Mouse (Mus musculus) heart, embryonic 16.5 days (tissue): ENCODE measurements at regions not wholly inside any gene's neighbourhood (a gene's known extent, or its start where the extent isn't known, plus 50 kb on each side); places are given as distances from the start of the nearest gene placed in this dataset.

ENCODE experiments used
- ATAC-seq: fragments of 200-750 bp; cut with Nextera tagmentation; replicated peaks from 2 replicates; pipeline ENCODE4 v1.8.0; 2017; ENCODE audit warnings: moderate number of reproducible peaks; ENCODE audit not compliant: insufficient read depth, low FRiP score; ENCODE audit errors: extremely low read depth
- H3K27ac ChIP-seq: fragments of 300-500 bp; sonication (generic); 2 replicates; pipeline ENCODE4 v1.5.1; 2014; ENCODE audit warnings: mild to moderate bottlenecking, low read length, control low read depth, moderate library complexity
- H3K27me3 ChIP-seq: fragments of 300-500 bp; sonication (generic); 2 replicates; pipeline ENCODE4 v1.6.1; 2014; ENCODE audit warnings: low read length, mixed read lengths; ENCODE audit not compliant: control insufficient read depth, insufficient read depth
- H3K36me3 ChIP-seq: fragments of 300-500 bp; sonication (generic); 2 replicates; pipeline ENCODE4 v1.6.1; 2014; ENCODE audit not compliant: control insufficient read depth, insufficient read depth
- H3K4me1 ChIP-seq: fragments of 300-500 bp; sonication (generic); 2 replicates; pipeline ENCODE4 v1.6.1; 2014; ENCODE audit warnings: low read length, mixed read lengths; ENCODE audit not compliant: control insufficient read depth, insufficient read depth
- H3K4me2 ChIP-seq: fragments of 300-500 bp; sonication (generic); 2 replicates; pipeline ENCODE4 v1.6.1; 2014; ENCODE audit warnings: low read depth, mild to moderate bottlenecking, control low read depth, low read length
- H3K4me3 ChIP-seq: fragments of 300-500 bp; sonication (generic); 2 replicates; pipeline ENCODE4 v1.5.1; 2014; ENCODE audit warnings: mild to moderate bottlenecking, control low read depth, low read length
- H3K9ac ChIP-seq: fragments of 300-500 bp; sonication (generic); 2 replicates; pipeline ENCODE4 v1.6.1; 2014; ENCODE audit warnings: low read length, control low read depth
- H3K9me3 ChIP-seq: fragments of 300-500 bp; sonication (generic); replicated peaks from 2 replicates; pipeline ENCODE4 v1.6.1; 2016; ENCODE audit warnings: low read length; ENCODE audit not compliant: control insufficient read depth
- WGBS: fragments of 180-500 bp; shearing (Covaris S2); extraction: QIAGEN DNeasy Blood & Tissue Kit; methylation state at CpG from one replicate; pipeline ENCODE4 v1.1.7; 2014; 5-methylcytosine and 5-hydroxymethylcytosine counted together

- Histone ChIP-seq H3K36me3 (no peaks in the 10 kb centered on the region), H3K27me3 (no peaks in the 10 kb centered on the region), H3K4me1 (no peaks in the 10 kb centered on the region), H3K4me2 (no peak overlapping the region), H3K9ac (no peak overlapping the region), H3K4me3 (no peak overlapping the region), H3K9me3 (no peaks in the 10 kb centered on the region), H3K27ac (no peak overlapping the region)
- ATAC-seq: no peak
- 55% methylated on average over 10 of the region's 10 CpGs for WGBS
These were observed 134.4 kb upstream of the Zic4 start for GRCm38 (mm10) chr9:91227673-91228440.

- Histone ChIP-seq H3K4me3 (no peak overlapping the region), H3K4me1 (no peaks in the 10 kb centered on the region), H3K9ac (no peak overlapping the region), H3K36me3 (no peaks in the 10 kb centered on the region), H3K9me3 (no peaks in the 10 kb centered on the region), H3K27ac (no peak overlapping the region), H3K4me2 (no peak overlapping the region), H3K27me3 (no peaks in the 10 kb centered on the region)
- 68% methylated on average over 5 of the region's 5 CpGs for WGBS
- ATAC-seq: no peak
These were observed 133.7 kb upstream of the Zic4 start for GRCm38 (mm10) chr9:91228525-91228924.

- WGBS: 78% methylated on average over 1 of the region's 1 CpGs
- no peak for ATAC-seq
These were observed 108.3 kb upstream of the Zic4 start for GRCm38 (mm10) chr9:91253886-91254285.

GRCm38 (mm10) chr9:91291340-91291739 lies 70.9 kb upstream of the Zic4 start:
- Histone ChIP-seq H3K36me3 (no peaks in the 10 kb centered on the region), H3K27me3 (no peaks in the 10 kb centered on the region), H3K9ac (no peak overlapping the region), H3K4me1 (no peaks in the 10 kb centered on the region), H3K4me2 (no peak overlapping the region), H3K27ac (no peak overlapping the region), H3K9me3 (0 out of 2 replicates have a peak, but pooled peaks cover 2% of the 10 kb centered on the region), H3K4me3 (no peak overlapping the region)
- no peak for ATAC-seq
- 64% methylated on average over 3 of the region's 3 CpGs for WGBS

More at GRCm38 (mm10) chr9:91253886-91254285, 108.3 kb upstream of the Zic4 start:
- Histone ChIP-seq H3K9ac (no peak overlapping the region), H3K4me3 (no peak overlapping the region), H3K4me2 (no peak overlapping the region), H3K36me3 (no peaks in the 10 kb centered on the region), H3K9me3 (no peaks in the 10 kb centered on the region), H3K4me1 (no peaks in the 10 kb centered on the region), H3K27me3 (no peaks in the 10 kb centered on the region), H3K27ac (no peak overlapping the region)
